Mouse (Mus musculus) testis, postnatal 14 days (tissue): ENCODE data around the gene Thra.
"Not testable (repeated sequence)": the region's sequence is repeated elsewhere in the genome, so short reads cannot be mapped to it uniquely, and the experiment has no call there.

Experiments used
- DNase-seq: peaks from one replicate; pipeline ENCODE4 v3.0.0; 2021; ENCODE audit warnings: low spot score

Gene Thra

DNA sequence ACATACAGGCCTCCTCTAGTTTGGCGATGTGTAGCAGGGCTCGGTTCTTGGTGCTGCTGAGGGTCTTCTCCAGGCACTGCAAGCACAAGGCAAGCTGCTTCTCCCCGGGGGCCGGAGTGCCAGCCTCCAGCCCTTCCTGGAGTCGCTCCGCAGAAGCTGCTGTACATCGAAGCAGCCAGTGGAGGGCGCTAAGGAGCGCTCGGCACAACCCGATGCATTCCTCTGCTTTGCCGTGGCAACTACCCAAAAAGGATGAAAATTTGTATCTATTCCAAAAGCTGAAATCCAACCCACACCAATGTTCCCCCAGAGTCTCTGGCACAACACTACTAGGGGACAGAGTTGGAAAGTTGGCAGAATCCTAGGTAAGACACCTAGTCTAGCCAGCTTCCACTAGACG lies 22.5 kb upstream of the Thra start:
- peak; percentile 59 for DNase-seq

DNA sequence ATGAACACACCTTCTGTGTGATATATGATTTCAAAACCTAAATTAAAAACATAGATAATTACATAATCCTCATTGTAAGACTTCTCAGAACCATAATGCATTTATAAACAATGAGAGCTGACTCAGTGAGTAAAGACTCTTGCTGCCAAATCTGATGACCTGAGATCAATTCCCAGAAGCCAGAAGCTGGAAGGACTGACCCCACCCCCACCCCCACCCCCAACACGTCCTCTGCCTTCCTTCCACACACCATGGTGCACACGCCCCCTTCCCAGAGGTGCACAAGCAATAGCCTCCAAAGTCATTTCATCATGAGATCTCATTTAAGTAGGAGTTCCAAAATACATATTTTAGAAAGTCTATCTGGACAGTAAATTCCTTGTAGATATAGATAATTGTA lies 19.7 kb upstream of the Thra start:
- DNase-seq: no peak

DNA sequence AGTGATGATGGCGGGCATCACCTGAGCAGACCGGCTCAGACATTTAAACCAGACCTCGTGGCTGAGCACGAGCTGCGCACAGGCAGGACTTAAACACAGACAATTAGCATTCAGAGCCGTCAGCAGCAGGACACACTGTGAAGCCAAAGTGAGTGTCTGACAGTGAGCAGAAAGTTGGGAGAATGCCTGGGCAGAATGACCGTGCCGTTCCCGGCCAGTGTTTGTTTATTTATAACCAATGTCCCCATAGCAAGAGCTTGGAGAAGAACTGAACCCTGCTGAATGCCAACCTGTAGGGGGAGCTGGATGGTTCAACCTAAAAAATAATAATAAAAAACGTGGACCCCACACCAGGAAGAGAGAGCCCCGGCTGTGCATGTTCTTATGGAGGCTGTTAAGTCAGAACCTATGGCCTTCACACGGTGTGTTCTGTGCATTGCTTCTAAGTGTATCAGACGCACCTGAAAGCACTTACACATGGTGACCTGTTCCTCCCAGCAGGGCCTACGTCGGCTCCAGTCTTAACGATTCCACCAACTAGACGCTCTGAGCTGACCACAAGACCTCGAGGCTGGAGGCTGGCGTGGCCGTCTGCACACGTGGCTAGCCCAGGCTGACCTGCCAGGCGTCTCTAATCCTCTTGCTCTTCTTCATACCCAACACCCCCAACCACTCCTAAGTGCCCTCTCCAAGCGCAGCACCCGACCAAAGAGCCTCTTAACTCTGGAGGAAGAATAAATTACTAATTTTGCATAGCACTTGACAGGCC lies 18.8 kb upstream of the Thra start:
- peak; percentile 72 for DNase-seq

DNA sequence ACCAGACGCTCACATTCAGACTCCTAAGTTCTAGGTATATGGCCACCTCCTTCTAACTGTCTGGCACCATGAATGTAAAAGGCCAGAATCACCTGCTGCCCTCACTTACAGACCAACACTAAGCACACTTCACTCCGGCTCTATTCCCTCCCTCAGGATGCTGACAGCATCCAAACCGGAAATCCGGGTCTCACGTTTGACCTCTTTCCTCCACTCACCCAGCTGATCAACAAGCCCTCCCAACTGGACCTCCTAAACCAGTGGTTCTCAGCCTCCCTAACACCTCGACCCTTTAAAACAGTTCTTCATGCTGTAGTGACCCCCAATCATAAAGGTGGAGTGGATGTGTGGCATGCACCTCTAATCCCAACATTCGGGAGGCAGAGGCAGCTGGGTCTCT lies 17.3 kb upstream of the Thra start:
- no peak for DNase-seq

DNA sequence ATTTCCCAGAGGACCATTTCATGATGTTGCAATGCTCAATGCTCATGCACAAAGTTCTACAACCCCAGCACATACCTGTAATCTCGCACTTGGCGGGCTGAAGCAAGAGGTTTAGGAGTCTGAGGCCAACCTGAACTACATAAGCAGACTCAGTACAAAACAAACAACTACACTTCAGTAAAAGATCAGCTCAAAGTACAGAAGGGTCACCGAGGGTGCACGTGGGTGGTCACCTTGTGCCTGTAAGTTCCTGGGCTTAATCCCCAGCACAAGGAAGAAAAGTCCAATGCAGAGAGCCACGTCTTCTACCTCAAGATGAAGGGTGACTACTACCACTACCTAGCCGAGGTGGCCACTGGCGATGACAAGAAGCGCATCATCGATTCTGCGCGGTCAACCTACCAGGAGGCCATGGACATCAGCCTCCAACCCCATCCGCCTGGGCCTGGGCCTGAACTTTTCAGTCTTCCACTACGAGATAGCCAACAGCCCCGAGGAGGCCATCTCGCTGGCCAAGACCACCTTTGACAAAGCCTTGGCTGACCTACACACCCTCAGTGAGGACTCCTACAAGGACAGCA lies 14.4 kb upstream of the Thra start:
- DNase-seq: no peak

DNA sequence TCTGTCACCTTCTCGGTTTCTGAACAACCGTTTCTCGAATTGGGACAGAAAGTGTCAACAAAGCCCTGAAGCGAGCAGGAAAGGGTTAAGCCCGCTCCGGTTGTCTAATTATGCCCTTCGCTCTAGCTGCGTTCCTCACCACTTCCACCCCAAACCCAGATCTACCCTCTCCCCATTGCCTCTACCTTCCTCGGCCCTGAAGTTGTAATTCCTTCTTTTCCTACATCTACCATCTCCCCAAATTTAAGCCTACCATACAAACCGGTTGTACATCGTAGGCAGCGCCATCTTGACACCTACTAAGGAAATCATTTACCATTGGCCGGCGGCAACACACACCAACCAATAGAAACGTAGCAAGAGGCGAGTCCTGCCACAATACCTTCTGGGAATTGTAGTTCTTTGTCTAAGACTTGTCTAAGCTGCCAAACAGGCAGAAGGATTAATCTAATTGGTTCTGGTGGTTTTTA lies 11.3 kb upstream of the Thra start, which contains the start of gene Med24:
Med24 (minus strand) TSS at position 317 of the 470 bp plus-strand sequence.
- peak; percentile 91 for DNase-seq

DNA sequence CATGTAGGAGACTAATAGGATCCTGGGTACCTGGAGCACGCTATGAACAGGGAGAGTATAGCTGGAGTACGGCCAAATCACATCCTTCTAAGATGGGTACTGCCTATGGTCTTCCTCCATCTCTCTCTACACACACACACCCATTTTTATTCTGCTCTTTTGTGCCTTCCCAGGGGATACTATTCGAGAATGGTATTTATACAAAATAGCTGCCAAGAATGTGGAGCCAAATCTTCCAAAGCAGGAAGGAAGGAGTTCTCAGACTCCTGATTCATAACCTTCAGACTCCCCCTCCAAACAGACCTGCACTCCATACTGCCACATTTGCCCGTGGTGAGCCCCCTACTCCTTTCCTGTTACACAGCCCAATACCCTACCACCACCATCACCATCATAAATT lies 9.7 kb upstream of the Thra start:
- no peak for DNase-seq

DNA sequence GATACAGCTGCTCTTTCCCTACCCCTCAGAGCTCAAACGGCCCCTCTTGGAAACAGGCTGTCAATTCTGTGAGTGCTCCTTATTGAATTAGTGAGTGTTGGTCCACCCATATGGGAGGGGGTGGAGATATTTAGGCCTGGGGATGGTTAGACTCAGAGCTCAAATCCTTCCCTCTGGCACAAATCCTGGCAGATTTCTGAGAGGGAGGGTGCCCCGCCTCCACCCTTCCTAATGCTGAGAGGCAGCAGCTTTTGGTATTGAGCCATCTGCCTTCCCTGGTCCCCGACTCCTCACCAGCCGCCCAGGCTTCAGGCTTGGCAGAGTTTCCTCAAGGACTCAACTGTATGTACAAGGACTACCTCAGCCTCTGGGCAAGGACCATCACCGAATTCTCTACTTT lies 9.3 kb upstream of the Thra start:
- no peak for DNase-seq

DNA sequence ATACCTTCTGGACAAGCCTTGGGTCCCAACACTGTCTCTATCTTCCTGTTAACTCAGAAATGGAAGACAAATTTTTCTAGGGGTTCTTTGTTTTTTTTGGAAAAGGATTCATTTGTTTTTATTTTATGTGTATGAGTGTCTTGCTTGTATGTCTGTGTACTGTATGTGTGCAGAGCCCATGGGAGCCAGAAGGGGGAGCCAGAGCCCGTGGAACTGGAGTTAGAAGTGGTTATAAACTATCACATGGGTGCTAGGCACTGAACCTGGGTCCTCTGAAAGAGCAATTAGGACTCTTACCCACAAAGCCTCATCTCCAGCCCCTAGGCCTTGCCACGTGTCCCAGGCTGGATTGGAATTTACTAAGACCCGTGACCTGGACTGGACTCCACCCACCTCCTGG lies 6.4 kb upstream of the Thra start:
- no peak for DNase-seq

DNA sequence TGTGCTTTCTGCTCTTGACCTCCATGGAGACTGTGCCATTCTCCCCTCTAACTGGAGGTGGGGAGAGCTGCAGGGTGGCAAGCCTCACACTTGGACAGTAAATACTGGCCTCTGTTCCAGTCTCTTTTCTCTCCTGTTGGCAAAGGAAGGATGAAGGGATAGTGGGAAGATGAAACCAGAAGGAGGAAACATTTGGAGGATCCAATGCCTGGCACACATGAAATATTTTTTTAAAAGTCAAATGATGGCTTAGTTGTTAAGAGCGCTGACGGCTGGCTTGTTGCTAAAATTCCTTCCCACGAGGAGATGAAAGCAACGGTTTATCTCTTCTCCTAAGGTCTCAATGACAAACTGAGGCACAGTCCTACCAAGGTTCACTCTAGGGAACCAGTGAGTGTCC lies 5.3 kb upstream of the Thra start:
- DNase-seq: no peak

DNA sequence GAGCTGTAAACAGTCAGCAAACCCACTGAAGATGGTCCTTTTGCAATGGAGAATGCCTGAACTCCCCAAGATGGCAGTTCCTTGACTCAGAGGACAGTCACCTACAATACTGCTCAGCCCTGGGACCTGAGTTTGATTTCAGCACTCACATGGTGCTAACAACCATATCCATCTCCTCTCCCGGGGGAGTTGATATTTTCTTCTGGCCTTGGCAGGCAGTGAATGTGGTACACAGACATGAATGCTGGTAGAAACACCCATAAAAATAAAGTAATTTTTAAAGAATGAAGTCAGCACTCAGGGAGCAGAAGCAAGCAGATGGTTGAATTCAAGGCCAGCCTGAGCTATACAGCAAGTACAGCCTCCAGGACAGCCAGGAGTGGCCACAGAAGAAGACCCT lies 4.3 kb upstream of the Thra start:
- no peak for DNase-seq

DNA sequence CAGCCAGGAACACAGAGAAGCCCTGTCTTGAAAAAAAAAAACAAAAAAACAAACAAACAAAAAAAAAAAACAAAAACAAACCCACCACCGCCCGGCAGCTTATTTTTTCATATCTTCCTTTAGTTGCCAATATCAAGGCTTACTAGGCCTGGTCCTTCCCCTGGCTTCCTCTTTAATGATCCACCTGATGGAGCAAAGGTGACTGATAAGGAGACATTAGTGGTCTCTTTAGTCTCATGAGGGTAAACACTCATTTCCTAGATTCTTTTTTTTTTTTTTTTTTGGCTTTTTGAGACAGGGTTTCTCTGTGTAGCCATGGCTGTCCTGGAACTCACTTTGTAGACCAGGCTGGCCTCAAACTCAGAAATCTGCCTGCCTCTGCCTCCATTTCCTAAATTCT lies 3.2 kb upstream of the Thra start:
- DNase-seq: not testable (repeated sequence)

DNA sequence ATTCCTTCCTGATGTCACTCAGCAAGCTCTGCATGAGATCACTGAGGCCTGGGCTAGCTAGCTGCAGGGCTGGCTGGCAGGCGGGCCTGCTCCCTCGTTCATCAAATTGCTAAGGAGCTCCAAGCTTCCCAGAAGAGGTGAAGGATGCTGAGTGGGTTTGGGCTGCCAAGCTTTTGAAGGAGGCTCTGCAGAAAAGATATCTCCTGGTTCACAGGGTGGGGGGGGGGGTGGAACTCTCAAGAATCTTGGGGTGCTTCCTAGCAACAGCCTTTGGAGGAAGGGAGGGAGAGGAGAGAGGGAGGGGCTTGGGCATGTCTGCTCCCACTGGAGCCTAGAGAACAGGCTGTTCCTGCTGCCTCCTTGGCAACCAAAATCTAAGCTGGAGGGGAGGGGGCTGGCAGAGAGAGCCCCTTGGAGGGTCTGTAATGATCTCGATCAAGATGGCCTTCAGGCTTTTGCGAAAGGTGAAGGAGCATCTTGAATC lies 2.0 kb upstream of the Thra start:
- peak; percentile 69 for DNase-seq

DNA sequence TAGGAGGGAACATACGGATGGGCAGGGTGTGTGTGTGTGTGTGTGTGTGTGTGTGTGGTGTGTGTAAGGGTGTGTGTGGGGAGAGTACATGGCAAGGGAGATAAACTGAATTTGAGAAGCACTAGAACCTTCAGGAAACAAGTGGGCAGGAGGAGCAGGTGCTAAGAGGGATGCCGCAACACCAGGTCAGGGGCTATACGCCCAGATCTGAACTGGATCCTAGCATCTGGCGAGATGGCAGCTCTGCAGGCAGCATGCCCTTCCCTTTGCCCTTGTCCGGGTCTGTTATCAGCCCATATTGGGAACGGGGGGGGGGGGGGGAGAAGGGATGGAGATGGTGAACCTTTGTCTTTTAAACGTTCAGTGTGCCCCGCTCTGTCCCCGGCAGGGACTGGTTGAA lies 1.5 kb upstream of the Thra start:
- DNase-seq: no peak

DNA sequence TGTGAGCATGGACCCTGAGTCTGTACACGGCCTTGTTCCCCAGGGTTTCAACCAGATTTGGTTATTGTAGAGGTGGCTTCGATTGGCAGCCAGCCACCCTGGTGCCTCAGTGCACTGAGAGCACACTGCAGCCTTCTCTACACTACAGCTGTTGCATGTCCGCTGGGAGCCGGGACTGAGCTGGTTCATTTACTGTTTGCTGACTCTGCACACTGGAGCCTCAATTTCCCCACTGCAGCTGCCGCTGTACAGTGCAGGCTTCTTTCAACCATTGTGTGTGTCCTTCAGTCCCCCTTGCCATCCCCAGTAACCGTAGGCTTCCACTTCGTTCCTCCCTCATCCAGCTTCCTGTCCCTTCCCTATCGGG lies 429 bp upstream of the Thra start:
- DNase-seq: no peak

DNA sequence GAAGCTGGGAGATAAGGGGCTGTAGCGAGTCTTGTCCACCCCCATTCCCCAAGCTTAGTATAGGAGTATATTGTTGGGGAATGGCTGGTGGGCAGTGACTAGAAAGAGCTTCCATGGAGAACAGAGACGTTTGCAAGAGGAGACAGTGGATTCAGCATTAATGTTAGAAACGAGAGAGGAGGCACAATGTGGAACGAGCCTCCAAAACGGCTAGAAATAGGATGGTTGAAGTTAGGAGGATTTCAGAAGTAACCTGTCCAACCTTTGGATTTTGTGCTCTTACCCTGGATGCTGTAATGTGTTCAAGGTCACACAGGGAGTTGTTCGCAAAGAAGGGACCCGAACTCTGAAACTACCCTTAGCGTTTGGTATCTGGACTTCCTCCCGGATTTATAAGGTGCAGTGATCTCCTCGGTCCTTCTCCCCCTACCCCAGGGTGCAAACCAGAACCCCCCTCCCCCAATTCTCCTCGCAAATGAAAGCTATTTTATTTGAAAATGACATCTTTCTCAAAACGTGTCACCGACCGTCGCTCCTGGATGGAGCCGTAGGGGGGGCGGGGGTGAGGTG lies 698 bp downstream of the Thra start:
- no peak for DNase-seq

DNA sequence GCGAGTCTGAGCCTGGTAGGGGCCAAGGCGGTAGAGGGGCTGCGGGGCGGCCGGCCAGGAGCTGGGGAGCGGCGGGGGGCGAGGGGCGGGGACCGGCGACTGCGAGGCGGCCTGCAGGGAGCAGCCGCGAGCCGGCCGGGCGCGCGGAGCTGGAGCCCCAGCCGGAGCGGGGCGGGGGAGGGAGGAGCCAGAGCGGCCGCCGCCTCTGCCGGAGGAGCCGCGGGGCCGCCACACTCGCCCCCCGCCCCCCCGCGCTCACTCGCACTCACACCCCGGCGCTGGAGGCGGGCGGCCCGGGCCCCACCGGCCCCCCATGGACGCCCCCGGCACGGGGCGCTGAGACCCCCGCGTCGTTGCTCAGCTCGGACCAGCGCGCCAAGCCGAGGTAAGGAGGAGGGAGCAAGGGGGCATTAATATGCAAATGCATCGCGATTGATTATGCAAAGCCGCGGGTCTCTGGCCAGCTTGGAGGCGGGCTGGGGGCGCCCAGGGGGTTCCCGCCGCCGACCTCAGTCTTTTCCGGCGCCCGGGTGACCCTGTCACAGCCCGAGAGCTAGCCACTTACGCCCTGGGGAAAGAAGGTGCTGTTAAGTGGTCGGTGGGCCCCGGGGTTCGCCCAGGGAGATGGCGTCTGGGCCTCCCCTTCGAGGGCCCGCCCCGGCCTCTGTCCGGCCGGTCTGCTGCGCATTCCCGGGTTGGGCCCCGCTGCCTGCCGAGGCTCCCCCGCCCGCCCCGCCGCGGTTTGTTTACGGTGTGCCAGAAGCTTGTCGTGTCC lies 1.4 kb downstream of the Thra start:
- peak; percentile 72 for DNase-seq

DNA sequence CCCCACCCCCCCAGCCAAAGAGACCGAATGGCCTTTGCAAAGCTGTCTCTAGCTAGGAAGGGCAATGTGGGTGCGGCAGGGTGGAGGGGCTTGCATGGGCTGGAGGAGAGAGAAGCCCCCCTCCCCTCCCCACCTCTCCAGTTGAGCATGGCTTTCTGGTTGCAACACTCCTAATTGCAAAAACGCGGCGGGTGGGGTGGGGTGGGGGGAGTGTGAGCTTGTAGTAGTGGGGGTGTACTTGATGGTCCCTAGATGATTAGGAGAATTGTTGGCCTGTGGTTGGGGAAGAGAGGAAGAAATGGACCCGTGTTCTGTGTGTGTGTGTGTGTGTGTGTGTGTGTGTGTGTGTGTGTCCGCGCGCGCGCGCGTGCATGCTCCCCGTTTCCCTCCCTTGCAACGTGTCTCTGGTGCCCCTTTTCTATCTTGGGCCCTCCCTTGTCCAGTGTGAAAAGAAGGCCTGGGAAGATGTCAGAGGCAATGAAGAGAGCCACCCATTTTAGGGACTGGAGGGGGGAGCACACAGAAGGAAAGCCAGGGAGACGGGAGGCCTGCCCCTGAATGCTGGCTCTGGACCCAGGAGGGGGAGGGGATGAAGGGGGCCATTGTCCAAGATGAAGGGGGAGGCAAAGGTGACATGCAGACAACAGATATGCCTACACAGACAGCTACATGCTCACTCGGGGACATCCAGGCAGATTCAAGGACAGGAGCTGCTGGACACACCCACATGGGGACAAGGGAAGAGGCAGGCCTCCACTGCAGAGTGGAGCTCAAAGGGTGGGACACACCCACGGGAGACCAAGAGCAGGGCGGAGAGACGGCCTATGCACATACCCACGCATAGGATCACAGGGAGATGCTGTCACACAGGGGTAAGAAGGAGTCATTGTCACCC lies 2.2 kb downstream of the Thra start:
- peak; percentile 80 for DNase-seq

DNA sequence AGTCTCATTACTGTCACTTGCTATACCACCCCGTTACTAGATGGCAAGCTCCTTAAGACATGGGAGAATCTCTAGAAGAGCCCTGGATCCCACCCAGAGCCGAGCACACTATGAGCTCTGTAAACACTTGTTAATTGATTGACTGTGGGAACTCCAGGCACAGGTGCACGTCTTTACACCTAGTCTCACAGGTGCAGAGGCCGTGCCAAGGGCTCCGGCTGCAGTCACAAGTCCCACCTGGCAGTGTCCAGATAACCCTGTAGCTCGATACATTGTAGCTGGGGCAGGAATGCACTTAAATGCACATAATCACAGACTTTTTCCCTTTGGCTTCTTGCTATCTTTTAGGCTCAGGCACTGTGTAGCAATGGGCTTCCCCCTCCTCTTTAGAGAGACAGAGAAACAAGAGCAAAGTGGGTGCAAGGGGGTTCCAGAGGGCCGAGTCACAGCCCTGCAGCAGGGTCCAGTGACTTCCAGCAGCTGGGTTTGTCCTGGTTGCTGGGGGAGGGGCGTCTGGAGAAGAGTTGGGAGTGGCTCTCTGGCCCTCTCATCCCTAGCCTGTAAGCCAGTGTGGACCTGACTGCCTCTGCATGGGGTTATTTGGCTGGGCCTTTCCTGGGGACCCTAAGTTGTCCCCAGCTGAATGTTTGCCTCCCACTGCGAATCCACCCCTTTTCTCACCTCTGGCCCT lies 3.4 kb downstream of the Thra start:
- peak; percentile 89 for DNase-seq

DNA sequence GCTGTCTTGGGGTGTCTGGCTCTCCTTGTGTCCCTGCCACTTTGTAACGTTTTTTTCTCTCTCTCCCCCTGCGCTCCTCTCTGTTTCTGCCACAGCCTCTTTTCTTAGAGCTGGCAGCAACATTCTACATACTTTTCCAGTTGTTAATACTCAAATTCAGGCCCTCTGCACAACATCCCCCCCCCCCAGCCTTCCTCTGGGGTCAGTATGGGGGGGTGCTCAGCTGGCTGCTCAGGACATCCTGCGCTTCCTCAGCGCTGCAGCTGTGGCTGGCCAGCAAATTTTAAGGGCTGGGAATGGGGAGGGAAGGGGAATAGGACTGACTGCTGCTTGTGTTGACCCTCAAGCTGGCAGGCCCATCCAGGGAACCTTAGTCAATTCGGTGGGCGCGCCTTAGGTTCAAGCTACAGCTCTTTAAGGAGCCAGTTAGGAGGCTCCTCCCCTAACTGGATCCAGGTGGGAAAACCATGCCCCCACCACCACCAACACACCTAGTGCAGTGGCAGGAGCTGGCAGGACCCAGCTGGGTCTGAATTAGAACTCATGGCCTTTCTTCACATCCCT lies 4.1 kb downstream of the Thra start:
- peak; percentile 58 for DNase-seq
